27 mouse cellular contexts compared by ENCODE assay signal in the genomic region with DNA sequence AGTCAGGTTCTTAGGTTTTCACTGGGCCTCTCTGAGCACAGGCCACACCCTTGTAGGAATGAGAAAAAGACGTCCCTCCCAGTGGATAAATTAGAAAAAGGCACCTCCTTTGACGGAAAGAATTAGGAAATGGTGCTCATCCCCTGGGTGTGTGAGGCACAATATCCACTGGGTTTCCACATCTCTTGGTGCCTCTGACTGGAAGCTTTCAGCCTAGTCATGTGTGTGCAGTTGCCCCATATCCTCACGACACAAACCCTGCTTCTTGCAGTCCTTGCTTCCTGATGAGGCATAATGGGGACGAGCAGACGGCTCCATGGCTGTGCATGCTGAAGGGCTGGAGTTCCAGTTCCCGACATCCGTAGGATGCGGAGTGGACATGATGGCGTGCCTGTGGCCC. TPM values are rescaled to one million over a fixed set of nuclear protein-coding genes. Genes with fewer than 3 reads are reported as not detected.
A peak's percentile ranks its signal among the peaks of the same experiment; 100 is the strongest.
DNase-seq lines count a peak whose midpoint lies in the region; ATAC-seq and TF ChIP-seq lines count a peak whose summit lies in the region.
"Had no signal": no experiment of that assay in that cellular context is flagged by ENCODE, and none has a peak within 500 bp of the region (broad histone marks: within the 10 kb centered on the region; RNA-seq: fewer than 3 reads in every experiment).

No protein-coding gene starts in this region.

- no peak overlapping the region for H3K4me2 ChIP-seq in liver, postnatal 0 days (ENCODE audit: low read depth, low read length)
- H3K4me2 ChIP-seq in liver, embryonic 12.5 days, result no peak overlapping the region
- H3K4me2 ChIP-seq: heart, embryonic 11.5 days; hindbrain, embryonic 13.5 days had no signal

- H3K27ac ChIP-seq in liver, postnatal 0 days (ENCODE audit: low read depth), result no peak overlapping the region
- no peak overlapping the region for H3K27ac ChIP-seq in liver, embryonic 12.5 days
- no peak overlapping the region for H3K27ac ChIP-seq in limb, embryonic 10.5 days
- H3K27ac ChIP-seq: gastrocnemius, adult 2 months; heart, adult 2 months; hindbrain, embryonic 10.5 days; hindbrain, embryonic 13.5 days; hindbrain, postnatal 0 days had no signal

- no peaks in the 10 kb centered on the region for H3K27me3 ChIP-seq in liver, postnatal 0 days (ENCODE audit: insufficient read depth, low read length)
- H3K27me3 ChIP-seq in liver, embryonic 12.5 days (replicated peaks), result peaks cover 2% of the 10 kb centered on the region; the same call in 1 of the 2 replicates
- H3K27me3 ChIP-seq in limb, embryonic 10.5 days (ENCODE audit: low read depth, poor library complexity, severe bottlenecking), result no peaks in the 10 kb centered on the region

- no peak for TF ChIP-seq CTCF in liver, postnatal 0 days (IDR thresholded peaks at IDR 0.05; ENCODE audit: low read depth)

- H3K9me3 ChIP-seq in liver, postnatal 0 days (ENCODE audit: low read length), result no peaks in the 10 kb centered on the region
- no peaks in the 10 kb centered on the region for H3K9me3 ChIP-seq in liver, embryonic 12.5 days (replicated peaks)
- no peaks in the 10 kb centered on the region for H3K9me3 ChIP-seq in limb, embryonic 10.5 days (replicated peaks)
- H3K9me3 ChIP-seq: hindbrain, embryonic 10.5 days; hindbrain, embryonic 13.5 days had no signal

- no peaks in the 10 kb centered on the region for H3K4me1 ChIP-seq in liver, postnatal 0 days (ENCODE audit: insufficient read depth)
- H3K4me1 ChIP-seq in liver, embryonic 12.5 days, result no peaks in the 10 kb centered on the region
- H3K4me1 ChIP-seq in limb, embryonic 10.5 days, result no peaks in the 10 kb centered on the region
- H3K4me1 ChIP-seq: hindbrain, embryonic 10.5 days; hindbrain, embryonic 13.5 days had no signal

- ATAC-seq in liver, postnatal 0 days, result 0 out of 2 replicates have a peak, but pooled peaks have one; percentile 10
- ATAC-seq in liver, embryonic 12.5 days, result no peak
- ATAC-seq in megakaryocyte, adult 5-6 weeks (ENCODE audit: poor library complexity, severe bottlenecking), result peak; percentile 99
- no peak for ATAC-seq in inflammation-experienced regulatory T-cells, adult 6 months
- ATAC-seq: forebrain, embryonic 14.5 days; forebrain, postnatal 0 days; hindbrain, postnatal 0 days; intestine, postnatal 0 days; Patski had no signal

- peak; percentile 25 for DNase-seq in liver, postnatal 0 days
- DNase-seq in fibroblast of lung, adult 2 months (ENCODE audit: low read depth), result peak; percentile 3
- no peak for DNase-seq in limb, embryonic 10.5 days (ENCODE audit: low spot score)
- DNase-seq: adrenal gland, postnatal 25 days; cerebellum, adult 18-20 months; cerebellum, adult 9-10 months; cerebellum, postnatal 14 days; forebrain, postnatal 0 days; gastrocnemius, adult 2 months; gastrocnemius, postnatal 14 days; heart, adult 2 months had no signal

- TF ChIP-seq EP300 in liver, postnatal 0 days (IDR thresholded peaks at IDR 0.05; ENCODE audit: low read depth), result no peak

- 71% methylated on average over 9 of the region's 9 CpGs for WGBS in liver, postnatal 0 days (ENCODE audit: insufficient replicate concordance)
- 73% methylated on average over 9 of the region's 9 CpGs for WGBS in liver, embryonic 12.5 days (ENCODE audit: insufficient replicate concordance)
- 86% methylated on average over 9 of the region's 9 CpGs for WGBS in limb, embryonic 10.5 days

- no peak overlapping the region for H3K9ac ChIP-seq in liver, postnatal 0 days (replicated peaks)
- H3K9ac ChIP-seq in liver, embryonic 12.5 days, result no peak overlapping the region
- H3K9ac ChIP-seq: forebrain, postnatal 0 days; hindbrain, embryonic 13.5 days had no signal

- H3K36me3 ChIP-seq in liver, postnatal 0 days (replicated peaks; ENCODE audit: insufficient read depth, low read length), result no peaks in the 10 kb centered on the region
- H3K36me3 ChIP-seq in liver, embryonic 12.5 days, result no peaks in the 10 kb centered on the region
- H3K36me3 ChIP-seq in limb, embryonic 10.5 days, result no peaks in the 10 kb centered on the region
- H3K36me3 ChIP-seq: hindbrain, embryonic 10.5 days; hindbrain, embryonic 13.5 days had no signal

- H3K4me3 ChIP-seq in liver, postnatal 0 days (ENCODE audit: low read depth, low read length), result no peak overlapping the region
- no peak overlapping the region for H3K4me3 ChIP-seq in liver, embryonic 12.5 days
- H3K4me3 ChIP-seq in limb, embryonic 10.5 days, result no peak overlapping the region
- H3K4me3 ChIP-seq: gastrocnemius, adult 2 months; heart, adult 2 months; hindbrain, embryonic 10.5 days; hindbrain, embryonic 13.5 days had no signal

RNA-seq across cellular contexts. Expression of a gene that starts 29.9 kb away (rescaled TPM):
- 0.40 and 0.52 TPM in 2 replicates for polyA plus RNA-seq in liver, postnatal 0 days (2015; fragmentation: Nextera tagmentation; extraction: Ambion mirVana)
- not detected in 2 replicates for polyA plus RNA-seq in liver, embryonic 12.5 days (2016; fragmentation: Nextera tagmentation; extraction: Ambion mirVana)
- total RNA-seq in megakaryocyte, adult 5-6 weeks (2015), result 4.7 and 6.3 TPM in 2 replicates
- 0.59 and 0.73 TPM in 2 replicates for total RNA-seq in megakaryocyte, adult 5-6 weeks (2017)
- not detected in 2 replicates for polyA plus RNA-seq in limb, embryonic 10.5 days (2016; fragmentation: Nextera tagmentation; extraction: Ambion mirVana)
- not detected for polyA plus RNA-seq in inflammation-experienced regulatory T-cells, adult 6 months (2017; shearing (Covaris generic))
- total RNA-seq: adrenal gland, adult 18-20 months; adrenal gland, postnatal 25 days; ES-E14; gastrocnemius, adult 2 months; gastrocnemius, postnatal 14 days; heart, adult 2 months; heart, postnatal 25 days; hindbrain, postnatal 0 days had no signal
- polyA plus RNA-seq: heart, adult 2 months; heart, embryonic 11.5 days; heart, embryonic 14.5 days; heart, postnatal 0 days; hindbrain, embryonic 10.5 days; intestine, embryonic 14.5 days; intestine, postnatal 0 days; Patski had no signal

Comparison
In these comparisons a context has a peak if more than half of its experiments do, and no peak if none do; other contexts are left out.
1. ATAC-seq: peak in liver, postnatal 0 days (single experiment) and megakaryocyte, adult 5-6 weeks (single experiment); none in liver, embryonic 12.5 days (single experiment) and inflammation-experienced regulatory T-cells, adult 6 months (single experiment).